Mouse (Mus musculus) megakaryocyte, embryonic 14.5 days (primary cell): ENCODE measurements at regions not wholly inside any gene's neighbourhood (a gene's known extent, or its start where the extent isn't known, plus 50 kb on each side); places are given as distances from the start of the nearest gene placed in this dataset.

Source experiments
- FLI1 ChIP-seq: IDR thresholded peaks from 2 replicates; pipeline ENCODE4 v1.6.1; 2012; ENCODE audit warnings: low read length, inconsistent platforms, mixed read lengths
- GATA1 ChIP-seq: IDR thresholded peaks from 3 replicates; pipeline ENCODE4 v1.6.1; 2012; ENCODE audit warnings: mixed read lengths, low read length, inconsistent platforms, borderline replicate concordance

DNA sequence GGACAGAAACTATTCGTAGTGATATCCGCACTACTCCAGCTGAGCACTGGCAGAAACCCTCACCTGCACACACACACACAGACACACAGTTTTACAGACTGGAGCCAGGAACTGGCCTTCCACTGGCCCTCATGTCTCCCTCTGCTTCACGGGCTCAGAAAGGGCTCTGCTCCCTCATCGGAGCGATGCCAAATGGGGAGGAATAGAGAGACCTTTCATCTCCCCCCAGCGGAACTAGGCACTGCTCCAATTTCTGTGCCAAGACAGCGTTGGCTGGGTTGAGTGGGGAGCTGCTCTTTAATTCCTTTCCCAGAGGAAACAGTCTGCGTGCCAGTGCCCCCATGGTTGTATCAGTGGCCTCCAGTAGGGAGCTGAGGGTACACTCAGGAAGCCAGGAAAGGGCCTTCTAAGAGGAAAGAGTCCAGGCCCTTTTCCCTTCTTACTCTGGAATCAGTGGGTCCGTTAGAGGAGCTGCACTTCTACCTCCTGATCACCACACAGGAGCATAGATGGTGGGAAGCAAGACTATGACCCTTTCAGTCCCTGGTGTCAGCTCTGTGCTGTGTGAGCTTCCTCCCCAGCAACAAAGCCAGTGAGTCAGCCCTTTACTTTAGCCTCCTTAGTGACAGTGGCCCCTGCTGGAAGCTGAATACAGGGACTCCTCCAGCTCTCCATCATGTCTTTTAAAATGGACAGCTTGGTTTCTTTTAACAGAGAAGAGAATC, 452.7 kb downstream of the Rps24 start:
- TF ChIP-seq FLI1 (no peak), GATA1 (no peak)
